Mouse (Mus musculus): ENCODE measurements around the gene Chd1.
A peak's percentile ranks its signal among the peaks of the same experiment; 100 is the strongest.

DNA sequence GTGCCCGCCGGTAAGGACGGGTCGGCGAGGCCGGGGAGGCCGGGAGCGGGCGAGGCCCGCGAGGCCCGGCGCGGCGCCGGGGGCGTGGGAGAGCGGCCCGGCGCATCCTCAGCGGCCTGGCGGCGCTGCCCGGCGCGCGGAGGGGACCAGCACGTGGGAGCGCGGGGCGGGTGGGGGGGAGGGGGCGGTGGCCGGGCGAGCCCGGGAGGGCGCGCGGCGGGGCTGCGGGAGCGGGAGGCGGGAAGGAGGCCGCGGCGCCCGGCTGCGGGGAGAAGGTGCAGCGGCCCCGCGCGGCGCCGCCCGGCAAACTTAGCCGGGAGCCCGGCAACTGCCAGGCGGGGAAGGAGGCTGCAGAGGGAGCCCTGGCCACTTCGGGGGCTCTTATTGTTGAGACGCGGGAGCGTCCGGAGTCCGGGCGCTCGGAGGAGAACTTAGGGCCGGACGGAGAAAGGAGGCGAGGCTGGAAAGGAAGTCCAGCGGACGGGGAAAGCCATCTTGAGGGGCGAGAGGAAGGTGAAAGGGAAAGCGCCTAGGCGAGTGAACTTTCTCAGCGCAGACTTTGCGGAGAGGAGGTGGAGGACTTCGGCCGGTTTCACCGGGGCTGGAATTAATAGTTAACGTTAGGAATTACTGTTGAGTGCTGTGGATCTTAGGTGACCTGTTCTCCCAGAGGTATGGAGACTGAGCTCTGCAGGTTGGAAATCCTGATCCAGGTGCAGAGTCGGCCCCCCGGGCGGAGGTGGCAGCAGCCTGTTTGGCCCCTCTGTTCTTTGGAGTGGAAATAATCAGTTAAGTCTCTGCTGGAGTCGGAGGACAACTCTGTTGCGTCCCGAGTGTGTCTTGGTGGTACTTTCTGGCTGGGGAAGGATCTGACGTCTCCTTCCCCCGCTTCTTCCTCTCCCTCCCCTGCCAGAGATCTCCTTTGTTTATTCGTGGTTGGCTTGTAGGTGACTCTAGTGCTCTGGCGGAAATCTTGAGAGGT, 827 bp downstream of the Chd1 start:
- TF ChIP-seq POLR2A (IDR thresholded peaks at IDR 0.05; ENCODE audit: control insufficient read depth, extremely low read depth, insufficient read depth, low read length, poor library complexity) (peak; percentile 71), CTCF (IDR thresholded peaks at IDR 0.05; ENCODE audit: borderline replicate concordance, control insufficient read depth, extremely low read depth, insufficient read depth, low read length, poor library complexity) (0 out of 2 replicates have a peak, but pooled peaks have one; percentile 34)

Measured in thymus, adult 2 months (tissue).